Mouse (Mus musculus) ES-E14 (cell line): ENCODE data around the gene Arl16. TPM values are rescaled to one million over a fixed set of nuclear protein-coding genes. Genes with fewer than 3 reads are reported as not detected.

Experiments used
- DNase-seq: peaks from one replicate; pipeline ENCODE4 v3.0.0-alpha.2; 2013; ENCODE audit warnings: low read depth, low spot score
- H3K27ac ChIP-seq: 2 replicates; pipeline ENCODE4 v1.5.1; 2012; ENCODE audit warnings: low read depth, mild to moderate bottlenecking, low read length, moderate library complexity, mixed read lengths; ENCODE audit not compliant: poor library complexity, insufficient read depth, severe bottlenecking
- H3K36me3 ChIP-seq: 2 replicates; pipeline ENCODE4 v1.6.1; 2012; ENCODE audit warnings: mild to moderate bottlenecking, low read length, moderate library complexity, mixed read lengths; ENCODE audit not compliant: control insufficient read depth, poor library complexity, insufficient read depth, severe bottlenecking
- H3K4me1 ChIP-seq, 2 experiments: fragments of 150-350 bp in 1 of 2; sonication (generic) in 1 of 2; 2 replicates each; pipeline ENCODE4 v1.6.1; 2012; ENCODE audit warnings: low read length in 2 of 2, mild to moderate bottlenecking in 1 of 2, mixed read lengths in 1 of 2; ENCODE audit not compliant: control insufficient read depth in 2 of 2, insufficient read depth in 2 of 2, poor library complexity in 1 of 2
- H3K4me3 ChIP-seq, 2 experiments: fragments of 150-350 bp in 1 of 2; sonication (generic) in 1 of 2; 2 replicates each; pipeline ENCODE4 v1.5.1; 2012; ENCODE audit warnings: low read length in 2 of 2, low read depth in 1 of 2, mild to moderate bottlenecking in 1 of 2, mixed read lengths in 1 of 2; ENCODE audit not compliant: insufficient read depth in 1 of 2, poor library complexity in 1 of 2, severe bottlenecking in 1 of 2
- H3K9ac ChIP-seq: 2 replicates; pipeline ENCODE4 v1.6.1; 2012; ENCODE audit warnings: low read depth, mild to moderate bottlenecking, low read length, mixed read lengths; ENCODE audit not compliant: poor library complexity, insufficient read depth, severe bottlenecking
- H3K9me3 ChIP-seq: fragments of 150-350 bp; sonication (generic); 2 replicates; pipeline ENCODE4 v1.6.1; 2012; ENCODE audit warnings: low read depth, mild to moderate bottlenecking, low read length; ENCODE audit not compliant: control insufficient read depth, insufficient read depth
- CHD2 ChIP-seq: IDR thresholded peaks from 2 replicates; pipeline ENCODE4 v1.6.1; 2014; ENCODE audit warnings: mild to moderate bottlenecking, low read depth, low read length, inconsistent platforms
- HCFC1 ChIP-seq: IDR thresholded peaks from 2 replicates; pipeline ENCODE4 v1.6.1; 2012; ENCODE audit warnings: low read length, inconsistent platforms, borderline replicate concordance; ENCODE audit not compliant: insufficient read depth
- MAFK ChIP-seq: IDR thresholded peaks from 2 replicates; pipeline ENCODE4 v1.6.1; 2014; ENCODE audit warnings: mild to moderate bottlenecking, low read depth, low read length, inconsistent platforms; ENCODE audit not compliant: insufficient read depth
- ZC3H11A ChIP-seq: IDR thresholded peaks from 2 replicates; pipeline ENCODE4 v1.6.1; 2012; ENCODE audit warnings: low read depth, mild to moderate bottlenecking, inconsistent platforms, low read length, borderline replicate concordance
- ZNF384 ChIP-seq: IDR thresholded peaks from 2 replicates; pipeline ENCODE4 v1.6.1; 2012; ENCODE audit warnings: low read depth, low read length, inconsistent platforms
- in situ Hi-C, 2 experiments: fragments of 600-800 bp; cut with MboI; formaldehyde crosslinking; loops; one replicate each; pipeline ENCODE4 v1.15.1; 2025; ENCODE audit warnings: low sequenced_read_pairs in 2 of 2, inconsistent platforms in 1 of 2; ENCODE audit not compliant: unreplicated experiment in 2 of 2
- total RNA-seq: library from RNA; depleted of rRNA; stranded (reverse); fragments of 300-350 nt; gene quantifications from 2 replicates; pipeline ENCODE4 v1.2.3, GENCODE M21; 2012; rRNA removed

Gene Arl16
- total RNA-seq, 1 experiment: 21.2 TPM

- no peak for DNase-seq
- in situ Hi-C loops: no loop called here
- Histone ChIP-seq H3K9ac (no peak overlapping the region), H3K36me3 (peaks cover 32% of the 10 kb centered on the region), H3K9me3 (no peaks in the 10 kb centered on the region), H3K4me3 (no peak overlapping the region), H3K4me1 (no peaks in the 10 kb centered on the region), H3K27ac (no peak overlapping the region)
- TF ChIP-seq ZC3H11A: no peak
- TF ChIP-seq CHD2: no peak
- no peak for TF ChIP-seq ZNF384
- TF ChIP-seq MAFK: no peak
- no peak for TF ChIP-seq HCFC1
Measured at GRCm38 (mm10) chr11:120422651-120423568, 44.5 kb downstream of the Arl16 start.

- Histone ChIP-seq H3K4me1 (no peaks in the 10 kb centered on the region), H3K9ac (no peak overlapping the region), H3K4me3 (no peak overlapping the region), H3K27ac (no peak overlapping the region), H3K36me3 (peaks cover 39% of the 10 kb centered on the region), H3K9me3 (no peaks in the 10 kb centered on the region)
- TF ChIP-seq CHD2 (no peak), HCFC1 (no peak), ZC3H11A (no peak), ZNF384 (no peak), MAFK (no peak)
- in situ Hi-C loops: no loop called here
- no peak for DNase-seq
Measured at GRCm38 (mm10) chr11:120418592-120418991, 48.8 kb downstream of the Arl16 start.

DNA sequence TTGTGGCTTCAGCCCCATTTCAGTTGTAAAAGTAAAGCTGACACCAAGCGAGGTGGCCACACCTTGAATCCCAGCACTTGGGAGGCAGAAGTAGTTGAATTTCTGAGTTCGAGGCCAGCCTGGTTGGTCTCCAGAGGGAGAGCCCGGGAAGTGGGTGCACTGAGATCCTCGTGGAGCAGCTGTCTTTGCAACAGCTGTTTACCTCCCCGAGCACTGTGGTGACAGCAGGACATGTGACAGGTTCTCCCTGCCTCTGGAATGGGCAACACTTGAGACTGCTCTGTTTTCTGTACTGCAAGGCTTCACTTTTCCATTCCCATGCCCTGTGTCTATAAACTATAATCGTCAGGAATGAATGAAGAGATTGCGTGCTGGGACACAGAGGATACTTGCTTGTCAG, 49.6 kb downstream of the Arl16 start:
- in situ Hi-C loops: no loop called here
- no peak for TF ChIP-seq ZNF384
- TF ChIP-seq HCFC1: no peak
- no peak for TF ChIP-seq CHD2
- TF ChIP-seq MAFK: no peak
- TF ChIP-seq ZC3H11A: no peak

More for the DNA sequence above, 49.6 kb downstream of the Arl16 start:
- Histone ChIP-seq H3K27ac (no peak overlapping the region), H3K4me3 (no peak overlapping the region), H3K9me3 (no peaks in the 10 kb centered on the region), H3K9ac (no peak overlapping the region), H3K4me1 (no peaks in the 10 kb centered on the region), H3K36me3 (peaks cover 44% of the 10 kb centered on the region)
- DNase-seq: no peak

Other genes starting within 250 kb of the Arl16 start
- 11.7 and 16.3 TPM in 2 replicates for gene Bahcc1, start 234.7 kb downstream of the Arl16 start, total RNA-seq
- 1,716 and 2,367 TPM in 2 replicates for gene Actg1, start 119.1 kb downstream of the Arl16 start, total RNA-seq
- gene Fscn2, start 106.1 kb downstream of the Arl16 start, total RNA-seq: 0.31 and 0.42 TPM in 2 replicates
- gene Faap100, start 88.8 kb downstream of the Arl16 start, total RNA-seq: 27.2 and 30.0 TPM in 2 replicates
- 35.6 and 57.7 TPM in 2 replicates for gene Nploc4, start 29.9 kb downstream of the Arl16 start, total RNA-seq
- gene Tspan10, start 25.0 kb downstream of the Arl16 start, total RNA-seq: not detected in 2 replicates
- not detected in 2 replicates for gene Pde6g, start 14.1 kb downstream of the Arl16 start, total RNA-seq
- gene Oxld1, start 9.5 kb downstream of the Arl16 start, total RNA-seq: 2.9 and 4.1 TPM in 2 replicates
- 24.6 and 27.4 TPM in 2 replicates for gene Ccdc137, start 9.5 kb downstream of the Arl16 start, total RNA-seq
- gene Mrpl12, start 17.0 kb upstream of the Arl16 start, total RNA-seq: 100 and 136 TPM in 2 replicates
- gene Slc25a10, start 24.2 kb upstream of the Arl16 start, total RNA-seq: 30.2 and 35.0 TPM in 2 replicates
- 0.40 and 0.53 TPM in 2 replicates for gene Gcgr, start 63.1 kb upstream of the Arl16 start, total RNA-seq
- 18.9 and 20.2 TPM in 2 replicates for gene Mcrip1, start 82.1 kb upstream of the Arl16 start, total RNA-seq
- gene Ppp1r27, start 83.5 kb upstream of the Arl16 start, total RNA-seq: not detected in 2 replicates
- gene P4hb, start 105.6 kb upstream of the Arl16 start, total RNA-seq: 904 and 977 TPM in 2 replicates
- 161 and 253 TPM in 2 replicates for gene Arhgdia, start 114.0 kb upstream of the Arl16 start, total RNA-seq
- 300 and 397 TPM in 2 replicates for gene Alyref, start 130.8 kb upstream of the Arl16 start, total RNA-seq
- gene Anapc11, start 130.8 kb upstream of the Arl16 start, total RNA-seq: 87.4 and 98.4 TPM in 2 replicates
- 0.69 and 0.94 TPM in 2 replicates for gene Npb, start 140.9 kb upstream of the Arl16 start, total RNA-seq
- 88.6 and 188 TPM in 2 replicates for gene Pcyt2, start 150.3 kb upstream of the Arl16 start, total RNA-seq
- 29.4 and 33.2 TPM in 2 replicates for gene Sirt7, start 157.6 kb upstream of the Arl16 start, total RNA-seq
- 42.6 and 48.4 TPM in 2 replicates for gene Mafg, start 166.0 kb upstream of the Arl16 start, total RNA-seq
- 19.0 and 19.6 TPM in 2 replicates for gene Pycr1, start 176.2 kb upstream of the Arl16 start, total RNA-seq
- gene Myadml2, start 180.6 kb upstream of the Arl16 start, total RNA-seq: 0.63 TPM in 1 of 2 replicates, not detected in the other
- 47.8 and 196 TPM in 2 replicates for gene Notum, start 193.6 kb upstream of the Arl16 start, total RNA-seq
- 85.2 and 144 TPM in 2 replicates for gene Aspscr1, start 205.4 kb upstream of the Arl16 start, total RNA-seq
- gene Cenpx, start 246.1 kb upstream of the Arl16 start, total RNA-seq: 53.9 TPM in 2 replicates
- 30.3 and 65.0 TPM in 2 replicates for gene Lrrc45, start 246.3 kb upstream of the Arl16 start, total RNA-seq